Mouse (Mus musculus) CH12.LX (cell line): ENCODE results near the gene Slc7a6. TPM values are rescaled to one million over a fixed set of nuclear protein-coding genes. Genes with fewer than 3 reads are reported as not detected.
A peak's percentile ranks its signal among the peaks of the same experiment; 100 is the strongest.

ENCODE experiments used
- DNase-seq: peaks from one replicate; pipeline ENCODE4 v3.0.0-alpha.2; 2013; ENCODE audit errors: extremely low read depth
- H3K27ac ChIP-seq: 2 replicates; pipeline ENCODE4 v1.5.1; 2012; ENCODE audit warnings: low read depth, mild to moderate bottlenecking, control low read depth, moderate library complexity; ENCODE audit not compliant: insufficient read depth
- H3K27me3 ChIP-seq: replicated peaks from 2 replicates; pipeline ENCODE3; 2012; ENCODE audit warnings: inconsistent platforms
- H3K36me3 ChIP-seq, 2 experiments: replicated peaks in 1 of 2; 2 replicates each; pipeline versions ENCODE3 to v1.6.1; 2012; ENCODE audit warnings: inconsistent platforms in 1 of 2, low read length in 1 of 2, mild to moderate bottlenecking in 1 of 2, mixed read lengths in 1 of 2, moderate library complexity in 1 of 2; ENCODE audit not compliant: control insufficient read depth in 1 of 2, insufficient read depth in 1 of 2
- H3K4me1 ChIP-seq, 2 experiments: 2 replicates each; pipeline ENCODE4 v1.6.1; 2012; ENCODE audit warnings: inconsistent platforms in 1 of 2, moderate library complexity in 1 of 2; ENCODE audit not compliant: insufficient read depth in 2 of 2, control insufficient read depth in 1 of 2
- H3K4me2 ChIP-seq: 2 replicates; pipeline ENCODE4 v1.6.1; 2012; ENCODE audit warnings: low read depth, mild to moderate bottlenecking, control low read depth; ENCODE audit not compliant: poor library complexity, insufficient read depth, severe bottlenecking
- H3K4me3 ChIP-seq, 3 experiments: fragments of 150-350 bp in 1 of 3; sonication (generic) in 1 of 3; replicated peaks in 1 of 3; 2 replicates each; pipeline versions ENCODE3 to v1.5.1; 2011 to 2012; ENCODE audit warnings: low read depth in 2 of 3, low read length in 2 of 3, mild to moderate bottlenecking in 2 of 3, moderate library complexity in 2 of 3, control low read depth in 1 of 3, improper control_type of control experiment in 1 of 3, inconsistent platforms in 1 of 3, mixed read lengths in 1 of 3; ENCODE audit not compliant: poor library complexity in 1 of 3
- H3K79me2 ChIP-seq: replicated peaks from 2 replicates; pipeline ENCODE4 v1.6.1; 2012; ENCODE audit warnings: mild to moderate bottlenecking, moderate library complexity; ENCODE audit not compliant: control insufficient read depth, poor library complexity, insufficient read depth, severe bottlenecking; ENCODE audit errors: extremely low read depth
- H3K9ac ChIP-seq: 2 replicates; pipeline ENCODE4 v1.6.1; 2012; ENCODE audit warnings: low read depth, mild to moderate bottlenecking, control low read depth, moderate library complexity; ENCODE audit not compliant: insufficient read depth
- H3K9me3 ChIP-seq: replicated peaks from 2 replicates; pipeline ENCODE3; 2012; ENCODE audit warnings: low read length, inconsistent platforms, mixed read lengths
- BHLHE40 ChIP-seq: IDR thresholded peaks from 2 replicates; pipeline ENCODE4 v1.6.1; 2011; ENCODE audit warnings: mild to moderate bottlenecking, low read depth, low read length, improper control_type of control experiment
- CHD2 ChIP-seq: IDR thresholded peaks from 2 replicates; pipeline ENCODE4 v1.6.1; 2011; ENCODE audit warnings: low read length, improper control_type of control experiment
- ELF1 ChIP-seq: IDR thresholded peaks from 2 replicates; pipeline ENCODE4 v1.6.1; 2014; ENCODE audit warnings: low read depth, mild to moderate bottlenecking, inconsistent platforms, low read length, improper control_type of control experiment
- GABPA ChIP-seq: IDR thresholded peaks from 2 replicates; pipeline ENCODE4 v1.6.1; 2012; ENCODE audit warnings: low read depth, low read length, improper control_type of control experiment, inconsistent platforms; ENCODE audit not compliant: insufficient replicate concordance
- HCFC1 ChIP-seq: IDR thresholded peaks from 2 replicates; pipeline ENCODE4 v1.6.1; 2012; ENCODE audit warnings: low read depth, mild to moderate bottlenecking, inconsistent platforms, low read length, improper control_type of control experiment
- IRF4 ChIP-seq: IDR thresholded peaks from 2 replicates; pipeline ENCODE4 v1.6.1; 2014; ENCODE audit warnings: low read depth, mild to moderate bottlenecking, inconsistent platforms, low read length, improper control_type of control experiment
- JUND ChIP-seq: conservative IDR thresholded peaks from 2 replicates; pipeline ENCODE4 v1.6.1; 2011; ENCODE audit warnings: low read depth, low read length, improper control_type of control experiment
- KAT2A ChIP-seq: IDR thresholded peaks from 2 replicates; pipeline ENCODE4 v1.6.1; 2012; ENCODE audit warnings: low read length, improper control_type of control experiment, inconsistent platforms; ENCODE audit not compliant: insufficient replicate concordance
- MAX ChIP-seq: IDR thresholded peaks from 2 replicates; pipeline ENCODE4 v1.6.1; 2011; ENCODE audit warnings: low read length, improper control_type of control experiment
- MAZ ChIP-seq: IDR thresholded peaks from 2 replicates; pipeline ENCODE4 v1.6.1; 2012; ENCODE audit warnings: low read depth, mild to moderate bottlenecking, inconsistent platforms, low read length, improper control_type of control experiment, moderate library complexity
- MEF2A ChIP-seq: IDR thresholded peaks from 2 replicates; pipeline ENCODE4 v1.6.1; 2014; ENCODE audit warnings: low read depth, mild to moderate bottlenecking, inconsistent platforms, low read length, improper control_type of control experiment, borderline replicate concordance
- MXI1 ChIP-seq: IDR thresholded peaks from 2 replicates; pipeline ENCODE4 v1.6.1; 2011; ENCODE audit warnings: mild to moderate bottlenecking, low read depth, low read length, improper control_type of control experiment
- MYC ChIP-seq: IDR thresholded peaks from 2 replicates; pipeline ENCODE4 v1.6.1; 2011; ENCODE audit warnings: low read depth, mild to moderate bottlenecking, improper control_type of control experiment, low read length
- NELFE ChIP-seq: IDR thresholded peaks from 2 replicates; pipeline ENCODE4 v1.6.1; 2011; ENCODE audit warnings: low read depth, low read length, improper control_type of control experiment
- NRF1 ChIP-seq: IDR thresholded peaks from 2 replicates; pipeline ENCODE4 v1.6.1; 2014; ENCODE audit warnings: low read depth, mild to moderate bottlenecking, inconsistent platforms, low read length, improper control_type of control experiment, moderate library complexity
- POLR2A ChIP-seq: IDR thresholded peaks from 2 replicates; pipeline ENCODE4 v1.6.1; 2011; ENCODE audit warnings: low read depth, mild to moderate bottlenecking, improper control_type of control experiment, low read length
- POLR2AphosphoS2 ChIP-seq: IDR thresholded peaks from 2 replicates; pipeline ENCODE4 v1.6.1; 2011; ENCODE audit warnings: low read depth, low read length, improper control_type of control experiment
- RCOR1 ChIP-seq: conservative IDR thresholded peaks from 2 replicates; pipeline ENCODE4 v1.6.1; 2012; ENCODE audit warnings: low read depth, mild to moderate bottlenecking, inconsistent platforms, low read length, improper control_type of control experiment
- SIN3A ChIP-seq: IDR thresholded peaks from 2 replicates; pipeline ENCODE4 v1.6.1; 2012; ENCODE audit warnings: low read length, improper control_type of control experiment, inconsistent platforms
- TCF12 ChIP-seq: IDR thresholded peaks from 2 replicates; pipeline ENCODE4 v1.6.1; 2014; ENCODE audit warnings: low read depth, mild to moderate bottlenecking, inconsistent platforms, low read length, improper control_type of control experiment
- UBTF ChIP-seq: IDR thresholded peaks from 2 replicates; pipeline ENCODE4 v1.6.1; 2012; ENCODE audit warnings: low read depth, mild to moderate bottlenecking, inconsistent platforms, low read length, improper control_type of control experiment, moderate library complexity
- ZC3H11A ChIP-seq: IDR thresholded peaks from 2 replicates; pipeline ENCODE4 v1.6.1; 2012; ENCODE audit warnings: low read depth, mild to moderate bottlenecking, inconsistent platforms, low read length, improper control_type of control experiment
- ZKSCAN1 ChIP-seq: IDR thresholded peaks from 2 replicates; pipeline ENCODE4 v1.6.1; 2012; ENCODE audit warnings: low read depth, inconsistent platforms, low read length, improper control_type of control experiment, borderline replicate concordance
- ZMIZ1 ChIP-seq: IDR thresholded peaks from 2 replicates; pipeline ENCODE4 v1.6.1; 2012; ENCODE audit warnings: low read depth, mild to moderate bottlenecking, inconsistent platforms, low read length, improper control_type of control experiment
- ZNF384 ChIP-seq: IDR thresholded peaks from 2 replicates; pipeline ENCODE4 v1.6.1; 2012; ENCODE audit warnings: low read depth, low read length, improper control_type of control experiment, inconsistent platforms
- dilution Hi-C: fragments of 300-500 bp; cut with MboI; formaldehyde crosslinking; loops from 2 replicates; pipeline ENCODE4 v1.14.3; 2020; ENCODE audit warnings: low sequenced_read_pairs; ENCODE audit not compliant: extremely low pct_unique_long_range_greater_than_20kb, extremely low pct_ligation_motif_present
- in situ Hi-C: fragments of 300-500 bp; cut with MboI; formaldehyde crosslinking; loops from 3 replicates; pipeline ENCODE4 v1.14.3; 2019; ENCODE audit warnings: low sequenced_read_pairs, low pct_ligation_motif_present, low pct_unique_long_range_greater_than_20kb, mixed read lengths
- polyA plus RNA-seq: library from polyadenylated mRNA; unstranded; fragments of >175 nt; gene quantifications from 2 replicates; pipeline ENCODE4 v1.2.1, GENCODE M21; 2012; ENCODE audit warnings: low read depth; ENCODE audit not compliant: insufficient read length
- total RNA-seq, 2 experiments: library from RNA; depleted of rRNA; stranded (reverse); fragments of 300-350 nt in 1 of 2; fragments of >200 nt in 1 of 2; gene quantifications; 2 replicates each; pipeline ENCODE4 v1.2.3; 2012 to 2014

Slc7a6 gene
- 24.2 and 27.8 TPM in 2 replicates for total RNA-seq (2012; rRNA removed)
- 29.5 and 32.6 TPM in 2 replicates for total RNA-seq (2014; rRNA removed)
- 61.8 and 67.1 TPM in 2 replicates for polyA plus RNA-seq

- Histone ChIP-seq H3K4me1 (peaks cover 0 to 16% of the 10 kb centered on the region in 2 experiments; a peak in 1 of 4 replicates), H3K27ac (peak within 1 kb of the TSS; percentile 57), H3K4me3 (peak within 1 kb of the TSS; percentile 88 to 93 (median 91)), H3K9ac (peak within 1 kb of the TSS; percentile 93)
- peak; percentile 70 for DNase-seq
- dilution Hi-C loops = no loop called here
- TF ChIP-seq NELFE (peak; percentile 92), ZC3H11A (no peak), TCF12 (peak; percentile 86), NRF1 (peak; percentile 61), POLR2AphosphoS2 (peak; percentile 79; the same call in 1 of the 2 replicates), MAX (peak; percentile 86), POLR2A (peak; percentile 92), BHLHE40 (no peak; the same call in none of the 2 replicates), MEF2A (no peak), HCFC1 (peak; percentile 54; the same call in 1 of the 2 replicates), SIN3A (peak; percentile 80; the same call in 1 of the 2 replicates), ELF1 (peak; percentile 87), ZKSCAN1 (no peak), MYC (peak; percentile 36; the same call in 1 of the 2 replicates), MXI1 (peak; percentile 92), ZMIZ1 (peak; percentile 68), UBTF (peak; percentile 77; the same call in 1 of the 2 replicates)
- TF ChIP-seq, all 38 proteins: peak for 13
- in situ Hi-C loops = loop anchor here (5.0 kb wide), 1 partner anchor 44 kb away; the partner anchor contains the start of genes Prmt7 and Slc7a6os
- Histone ChIP-seq H3K36me3 (peaks cover 4 to 27% of the 10 kb centered on the region in 2 experiments), H3K79me2 (peaks cover 30% of the 10 kb centered on the region), H3K27me3 (no peaks in the 10 kb centered on the region), H3K4me2 (peak within 1 kb of the TSS; percentile 99), H3K9me3 (no peaks in the 10 kb centered on the region)
Measured at GRCm38 (mm10) chr8:106168356-106169016, at the start of gene Slc7a6. Gene Slc7a6, plus strand, starts transcription at chr8:106168857.

GRCm38 (mm10) chr8:106123443-106123842, 45.2 kb upstream of the Slc7a6 start:
- H3K27ac ChIP-seq = no peak overlapping the region
- H3K9me3 ChIP-seq = no peaks in the 10 kb centered on the region
- TF ChIP-seq MAZ (no peak), CHD2 (no peak), UBTF (no peak), IRF4 (no peak), POLR2A (no peak), TCF12 (no peak), JUND (no peak), ZKSCAN1 (no peak), HCFC1 (no peak), GABPA (no peak), NRF1 (no peak), ZMIZ1 (no peak), POLR2AphosphoS2 (no peak), KAT2A (no peak), RCOR1 (no peak), NELFE (no peak), ZNF384 (no peak), SIN3A (no peak), MYC (no peak)
- in situ Hi-C loops = no loop called here
- peaks cover 0 to 11% of the 10 kb centered on the region in 2 experiments; a peak in 1 of 4 replicates for H3K4me1 ChIP-seq
- no peak overlapping the region for H3K9ac ChIP-seq
- peaks cover 44 to 94% of the 10 kb centered on the region in 2 experiments for H3K36me3 ChIP-seq
- no peak for DNase-seq
- no peak overlapping the region for H3K4me2 ChIP-seq
- H3K27me3 ChIP-seq = no peaks in the 10 kb centered on the region
- H3K79me2 ChIP-seq = peaks cover 6% of the 10 kb centered on the region; the same call in 1 of the 2 replicates
- dilution Hi-C loops = no loop called here
- no peak overlapping the region for H3K4me3 ChIP-seq
